Mouse (Mus musculus): ENCODE results near the gene Spast.

GRCm38 (mm10) chr17:74293687-74294425 lies 44.9 kb upstream of the Spast start:
- no peak for TF ChIP-seq CTCF (IDR thresholded peaks at IDR 0.05; ENCODE audit: low read depth, low read length)
- no peak for TF ChIP-seq POLR2A (IDR thresholded peaks at IDR 0.05; ENCODE audit: borderline replicate concordance, low read depth, low read length)

Data from bone marrow macrophage, adult 2 months (primary cell).